Mouse (Mus musculus) hindbrain, postnatal 0 days (tissue): Measurements from ENCODE around the gene Srrm4. TPM values are rescaled to one million over a fixed set of nuclear protein-coding genes. Genes with fewer than 3 reads are reported as not detected.

ENCODE experiments used
- ATAC-seq: fragments of 200-750 bp; cut with Nextera tagmentation; 2 replicates; pipeline ENCODE4 v1.8.0; 2017; ENCODE audit warnings: mild to moderate bottlenecking, moderate TSS enrichment, moderate library complexity
- DNase-seq: peaks from one replicate; pipeline ENCODE4 v3.0.0-alpha.2; 2015; ENCODE audit warnings: low spot score
- H3K27ac ChIP-seq: fragments of 300-500 bp; sonication (generic); 2 replicates; pipeline ENCODE4 v1.5.1; 2014; ENCODE audit warnings: mild to moderate bottlenecking
- H3K27me3 ChIP-seq: fragments of 300-500 bp; sonication (generic); 2 replicates; pipeline ENCODE4 v1.6.1; 2014; ENCODE audit warnings: low read length, mixed read lengths; ENCODE audit not compliant: insufficient read depth
- H3K36me3 ChIP-seq: fragments of 300-500 bp; sonication (generic); 2 replicates; pipeline ENCODE4 v1.6.1; 2014; ENCODE audit warnings: low read length, mixed read lengths; ENCODE audit not compliant: insufficient read depth
- H3K4me1 ChIP-seq: fragments of 300-500 bp; sonication (generic); 2 replicates; pipeline ENCODE4 v1.6.1; 2014; ENCODE audit warnings: antibody characterized with exemption, low read length, mixed read lengths; ENCODE audit not compliant: insufficient read depth
- H3K4me2 ChIP-seq: fragments of 300-500 bp; sonication (generic); 2 replicates; pipeline ENCODE4 v1.6.1; 2014; ENCODE audit warnings: low read depth, mild to moderate bottlenecking, low read length, moderate library complexity, mixed read lengths
- H3K4me3 ChIP-seq: fragments of 300-500 bp; sonication (generic); 2 replicates; pipeline ENCODE4 v1.5.1; 2014; ENCODE audit warnings: low read length
- H3K9ac ChIP-seq: fragments of 300-500 bp; sonication (generic); replicated peaks from 2 replicates; pipeline ENCODE4 v1.6.1; 2014; ENCODE audit warnings: mild to moderate bottlenecking, low read length, moderate library complexity, mixed read lengths
- H3K9me3 ChIP-seq: fragments of 300-500 bp; sonication (generic); 2 replicates; pipeline ENCODE4 v1.6.1; 2016; ENCODE audit warnings: low read length, mixed read lengths
- CTCF ChIP-seq: IDR thresholded peaks from 2 replicates; pipeline ENCODE4 v1.5.1; 2016; ENCODE audit warnings: antibody characterized with exemption, control low read depth, low read depth
- WGBS: fragments of 180-500 bp; shearing (Covaris S2); extraction: QIAGEN DNeasy Blood & Tissue Kit; methylation state at CpG from one replicate; pipeline ENCODE4 v1.1.7; 2014; 5-methylcytosine and 5-hydroxymethylcytosine counted together
- polyA plus RNA-seq: library from polyadenylated mRNA; unstranded; fragments of >200 nt; fragmentation: Nextera tagmentation; extraction: Ambion mirVana; gene quantifications from 2 replicates; pipeline ENCODE4 v1.2.1, GENCODE M21; 2015
- total RNA-seq: library from RNA; depleted of rRNA; stranded (reverse); fragments of >200 nt; gene quantifications from 2 replicates; pipeline ENCODE4 v1.2.3, GENCODE M21; 2014

The Srrm4 gene
- total and polyA plus RNA-seq, 2 experiments from 2014 or later = 5.9 to 12.5 TPM

DNA sequence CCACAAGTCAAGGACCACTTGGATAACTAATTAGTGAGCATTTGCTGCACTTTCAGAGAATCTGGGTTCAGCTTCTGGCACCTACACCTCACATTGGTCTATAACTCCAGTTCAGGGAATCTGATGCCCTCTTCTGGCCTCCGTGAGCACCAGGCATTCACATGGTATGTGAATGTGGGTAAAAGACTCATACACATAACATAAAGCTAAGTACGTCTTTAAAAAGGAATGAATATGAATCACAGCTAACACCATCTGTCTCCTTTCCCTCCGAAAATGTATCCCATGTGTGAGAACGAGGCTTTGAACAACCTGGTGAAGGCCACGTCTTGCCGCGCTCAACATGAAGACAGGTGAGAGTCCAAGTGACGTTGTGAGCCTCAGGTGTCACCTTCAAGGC, 12.1 kb downstream of the Srrm4 start:
- TF ChIP-seq CTCF = peak; percentile 43
- Histone ChIP-seq H3K9ac (no peak overlapping the region), H3K27me3 (no peaks in the 10 kb centered on the region), H3K4me2 (no peak overlapping the region), H3K36me3 (no peaks in the 10 kb centered on the region), H3K27ac (no peak overlapping the region), H3K4me1 (0 out of 2 replicates have a peak, but pooled peaks cover 3% of the 10 kb centered on the region), H3K9me3 (no peaks in the 10 kb centered on the region), H3K4me3 (no peak overlapping the region)
- DNase-seq (no peak), ATAC-seq (no peak)
- 84% methylated on average over 8 of the region's 8 CpGs for WGBS

DNA sequence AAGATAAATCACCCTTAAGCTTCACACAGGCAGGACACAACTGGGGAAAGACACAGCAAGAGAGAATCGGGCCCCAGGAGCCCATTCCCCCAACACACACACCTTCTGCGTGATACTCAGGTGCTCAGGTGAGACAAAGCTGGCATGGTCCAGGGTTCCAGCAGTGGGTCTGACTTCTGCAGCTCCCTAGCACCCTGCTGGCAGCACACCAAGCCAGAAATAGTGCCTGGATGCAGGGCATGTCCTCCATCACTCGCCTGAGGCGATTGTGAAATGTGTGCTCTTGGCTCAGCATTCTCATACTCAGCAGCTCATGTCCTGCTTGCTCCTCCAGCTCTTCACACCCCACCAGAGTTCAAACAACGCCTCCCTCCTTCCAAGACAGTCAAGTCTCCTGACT, 14.5 kb downstream of the Srrm4 start:
- Histone ChIP-seq H3K27ac (no peak overlapping the region), H3K4me1 (no peaks in the 10 kb centered on the region), H3K27me3 (no peaks in the 10 kb centered on the region), H3K9ac (no peak overlapping the region), H3K36me3 (no peaks in the 10 kb centered on the region), H3K4me2 (no peak overlapping the region), H3K4me3 (no peak overlapping the region), H3K9me3 (no peaks in the 10 kb centered on the region)
- 76% methylated on average over 5 of the region's 5 CpGs for WGBS
- DNase-seq (no peak), ATAC-seq (no peak)
- no peak for TF ChIP-seq CTCF

DNA sequence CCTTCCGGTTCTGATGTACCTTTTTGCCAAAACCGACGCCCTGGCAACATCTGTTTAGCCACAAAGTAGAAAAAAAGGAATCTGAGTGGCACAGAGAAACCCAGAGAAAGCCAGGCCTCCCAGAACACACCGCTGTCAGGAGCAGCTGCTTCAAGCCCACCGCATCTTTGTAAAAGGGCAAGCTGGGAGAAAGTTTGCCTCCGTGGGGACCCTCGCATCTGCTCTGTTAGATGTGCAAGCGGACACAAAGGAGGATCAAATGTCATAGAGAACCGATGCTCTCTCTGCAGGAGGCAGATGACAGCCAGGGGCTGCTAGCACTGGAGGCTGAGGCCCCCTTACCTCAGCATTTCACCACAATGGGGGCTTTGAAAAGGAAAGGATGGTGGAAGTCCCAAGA, 18.3 kb downstream of the Srrm4 start:
- Histone ChIP-seq H3K4me3 (no peak overlapping the region), H3K27me3 (no peaks in the 10 kb centered on the region), H3K9ac (no peak overlapping the region), H3K9me3 (no peaks in the 10 kb centered on the region), H3K4me1 (peaks cover 6% of the 10 kb centered on the region; the same call in 1 of the 2 replicates), H3K36me3 (no peaks in the 10 kb centered on the region), H3K4me2 (no peak overlapping the region), H3K27ac (no peak overlapping the region)
- WGBS = 15% methylated on average over 9 of the region's 9 CpGs
- ATAC-seq (no peak), DNase-seq (no peak)
- TF ChIP-seq CTCF = no peak

DNA sequence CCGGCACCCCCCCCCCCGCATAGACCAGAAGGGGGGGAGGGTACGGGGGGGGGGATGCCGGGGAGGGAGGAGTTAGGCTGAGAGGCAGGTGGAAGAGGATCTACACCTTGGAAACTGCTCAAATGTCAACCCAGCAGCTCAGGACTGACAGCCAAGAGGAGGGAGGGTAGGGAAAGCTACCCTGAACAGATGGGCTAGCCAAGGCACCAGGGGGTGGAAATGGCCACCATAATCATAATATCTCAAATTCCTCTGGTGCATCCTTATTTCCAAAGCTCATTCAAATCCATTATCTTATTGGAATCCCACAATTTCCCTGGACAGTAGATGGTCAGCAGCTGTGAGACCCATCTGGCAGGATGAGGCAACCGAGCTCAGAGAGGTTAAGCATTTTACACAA, 19.7 kb downstream of the Srrm4 start:
- H3K27me3 ChIP-seq = no peaks in the 10 kb centered on the region
- H3K27ac ChIP-seq = peak overlapping the region; percentile 51
- 19% methylated on average over 1 of the region's 5 CpGs for WGBS
- no peak overlapping the region for H3K9ac ChIP-seq
- DNase-seq (peak; percentile 36), ATAC-seq (no peak)
- H3K4me3 ChIP-seq = no peak overlapping the region
- no peaks in the 10 kb centered on the region for H3K36me3 ChIP-seq
- TF ChIP-seq CTCF = no peak
- H3K4me2 ChIP-seq = 0 out of 2 replicates have a peak overlapping the region, but pooled peaks have one; percentile 7
- no peaks in the 10 kb centered on the region for H3K9me3 ChIP-seq
- peaks cover 6% of the 10 kb centered on the region; the same call in 1 of the 2 replicates for H3K4me1 ChIP-seq

DNA sequence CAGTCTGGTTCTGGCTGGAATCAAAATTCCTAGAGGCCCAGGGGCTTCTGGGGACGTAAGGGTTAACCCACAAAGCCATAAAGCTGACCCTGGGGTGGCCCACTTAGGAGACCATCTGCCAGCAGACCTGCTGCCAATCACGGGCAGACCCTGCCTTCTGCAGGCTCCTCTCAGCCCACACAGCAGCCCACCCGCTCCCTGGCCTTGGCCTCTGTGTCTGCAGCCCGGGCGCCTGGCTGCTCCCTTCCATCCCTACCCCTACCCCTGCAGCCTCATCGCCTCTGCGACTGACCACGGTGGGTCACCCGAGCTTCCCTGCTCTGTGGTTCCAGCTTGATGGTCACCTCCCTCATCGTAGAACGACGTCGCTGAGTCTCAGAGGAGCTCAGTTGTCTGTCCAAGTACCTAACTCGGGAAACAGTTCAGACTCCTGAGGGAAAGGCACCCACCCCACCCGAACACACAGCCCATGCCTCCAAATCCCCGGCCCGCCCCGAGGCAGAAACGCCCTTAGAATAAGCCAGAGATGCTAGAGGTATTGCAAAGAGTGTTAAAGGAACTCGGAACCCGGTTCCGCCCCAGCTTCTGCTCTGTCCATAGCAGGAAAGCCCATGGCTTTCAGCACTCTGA, 20.3 kb downstream of the Srrm4 start:
- peak; percentile 75 for DNase-seq
- peak; percentile 63 for ATAC-seq
- no peaks in the 10 kb centered on the region for H3K9me3 ChIP-seq
- no peak for TF ChIP-seq CTCF
- no peak overlapping the region for H3K9ac ChIP-seq
- no peaks in the 10 kb centered on the region for H3K27me3 ChIP-seq
- no peaks in the 10 kb centered on the region for H3K36me3 ChIP-seq
- no peak overlapping the region for H3K4me3 ChIP-seq
- 0 out of 2 replicates have a peak overlapping the region, but pooled peaks have one; percentile 7 for H3K4me2 ChIP-seq
- peaks cover 10% of the 10 kb centered on the region; the same call in 1 of the 2 replicates for H3K4me1 ChIP-seq
- H3K27ac ChIP-seq = peak overlapping the region; percentile 51
- 15% methylated on average over 22 of the region's 22 CpGs for WGBS

DNA sequence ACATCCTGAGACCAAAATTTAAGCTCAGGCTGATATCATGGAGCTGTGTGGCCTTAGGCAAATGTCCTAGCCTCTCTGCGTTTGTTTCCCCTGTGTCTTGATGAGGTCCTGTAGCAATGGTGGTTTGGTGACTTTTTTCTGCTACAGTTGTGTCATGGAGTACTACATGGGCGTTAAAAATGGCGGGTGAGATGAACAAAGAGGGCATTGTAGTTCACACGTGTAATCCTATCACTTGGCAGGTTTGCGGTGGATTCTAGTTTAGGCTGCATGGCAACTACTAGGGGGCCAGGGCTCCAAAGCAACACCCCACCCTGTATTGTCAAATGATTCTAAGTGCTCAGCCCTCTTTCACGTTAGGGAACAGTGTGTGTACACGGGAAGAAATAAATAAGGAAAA, 21.1 kb downstream of the Srrm4 start:
- Histone ChIP-seq H3K4me2 (no peak overlapping the region), H3K36me3 (no peaks in the 10 kb centered on the region), H3K4me3 (no peak overlapping the region), H3K27me3 (no peaks in the 10 kb centered on the region), H3K9me3 (no peaks in the 10 kb centered on the region), H3K27ac (peak overlapping the region; percentile 18; the same call in 1 of the 2 replicates), H3K4me1 (peaks cover 10% of the 10 kb centered on the region; the same call in 1 of the 2 replicates), H3K9ac (no peak overlapping the region)
- no peak for DNase-seq
- TF ChIP-seq CTCF = no peak
- no peak for ATAC-seq
- WGBS = 51% methylated on average over 7 of the region's 7 CpGs

DNA sequence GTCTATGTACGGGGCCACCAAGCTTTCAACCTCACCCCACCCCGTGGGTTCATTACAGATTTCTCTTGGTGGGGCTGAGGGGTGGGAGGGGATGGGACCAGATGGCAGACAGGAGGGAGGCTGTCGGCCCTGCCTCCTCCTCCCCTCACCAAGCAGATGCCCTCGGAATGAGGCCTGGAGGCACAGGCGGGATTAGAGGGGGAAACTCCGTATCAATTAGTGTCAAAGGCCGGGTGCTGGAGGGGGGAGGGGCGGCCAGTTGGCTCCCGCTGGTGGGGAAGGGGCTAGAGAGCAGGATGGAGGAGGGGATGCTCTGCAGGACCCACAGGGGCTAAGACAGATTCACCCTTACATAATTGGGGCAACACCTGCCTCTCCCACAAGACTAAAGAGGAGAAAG, 22.0 kb downstream of the Srrm4 start:
- no peaks in the 10 kb centered on the region for H3K27me3 ChIP-seq
- peak; percentile 74 for DNase-seq
- H3K9me3 ChIP-seq = no peaks in the 10 kb centered on the region
- H3K9ac ChIP-seq = no peak overlapping the region
- no peak for TF ChIP-seq CTCF
- H3K4me1 ChIP-seq = peaks cover 10% of the 10 kb centered on the region; the same call in 1 of the 2 replicates
- H3K27ac ChIP-seq = peak overlapping the region; percentile 18; the same call in 1 of the 2 replicates
- H3K4me2 ChIP-seq = no peak overlapping the region
- no peaks in the 10 kb centered on the region for H3K36me3 ChIP-seq
- 6% methylated on average over 9 of the region's 9 CpGs for WGBS
- no peak overlapping the region for H3K4me3 ChIP-seq
- peak; percentile 75 for ATAC-seq
